Mouse (Mus musculus) gastrocnemius, postnatal 25 days (tissue): ENCODE measurements around the gene 4933428G20Rik. TPM values are rescaled to one million over a fixed set of nuclear protein-coding genes. Genes with fewer than 3 reads are reported as not detected.

Experiments used
- DNase-seq: peaks from one replicate; pipeline ENCODE4 v3.0.0; 2022
- total RNA-seq, 2 experiments: library from RNA; stranded (reverse); gene quantifications; 1 replicate in 1 of 2; 2 replicates in 1 of 2; pipeline ENCODE4 v1.2.3; 2021

4933428G20Rik gene
- total RNA-seq, 2 experiments from 2014 or later, result not detected

GRCm38 (mm10) chr11:97502846-97503245 lies 2.7 kb upstream of the 4933428G20Rik start:
- DNase-seq, result no peak

DNA sequence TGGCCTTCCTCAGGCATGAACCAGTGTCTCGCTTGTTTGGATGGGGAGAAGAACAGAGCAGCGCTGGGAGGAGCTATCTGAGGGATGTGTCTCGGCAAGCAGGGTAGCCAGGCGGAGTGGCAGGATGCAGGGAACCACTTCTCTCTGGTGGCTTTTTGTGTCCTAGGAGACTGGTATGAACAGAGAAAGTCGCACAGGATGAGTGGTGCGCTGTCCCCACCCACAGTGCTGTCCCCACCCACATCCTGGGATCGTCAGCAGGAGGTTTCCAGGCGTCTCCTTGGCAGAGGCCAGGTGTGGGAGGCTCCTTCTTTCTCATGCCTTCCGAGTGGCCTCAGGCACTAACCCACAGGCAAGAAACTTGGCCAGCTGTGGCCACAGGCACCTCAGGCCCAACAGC lies 2.2 kb upstream of the 4933428G20Rik start:
- DNase-seq, result no peak

- DNase-seq, result no peak
These were observed 744 bp upstream of the 4933428G20Rik start for GRCm38 (mm10) chr11:97500720-97501448.

DNA sequence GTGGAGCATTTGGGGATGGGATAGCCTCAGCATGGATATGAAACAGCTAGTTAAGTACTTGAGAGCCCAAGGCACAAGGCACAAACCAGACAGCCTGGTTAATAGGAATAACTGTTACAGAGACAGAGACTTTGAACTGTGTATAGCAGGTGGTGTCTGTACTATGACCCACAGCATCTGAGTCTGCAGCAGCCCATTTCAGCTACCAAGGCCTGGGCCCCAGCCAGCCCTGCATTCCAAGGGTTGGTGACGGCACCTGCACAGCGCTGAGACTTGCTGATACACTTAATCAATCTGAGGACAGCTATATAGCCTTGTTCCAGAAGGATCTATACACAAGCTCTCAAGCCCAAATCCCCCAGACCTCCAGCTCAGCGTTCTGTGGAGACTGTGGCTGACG lies 2.6 kb downstream of the 4933428G20Rik start:
- DNase-seq, result no peak

GRCm38 (mm10) chr11:97492836-97493235 lies 7.3 kb downstream of the 4933428G20Rik start:
- no peak for DNase-seq

GRCm38 (mm10) chr11:97491640-97492039 lies 8.5 kb downstream of the 4933428G20Rik start:
- no peak for DNase-seq

DNA sequence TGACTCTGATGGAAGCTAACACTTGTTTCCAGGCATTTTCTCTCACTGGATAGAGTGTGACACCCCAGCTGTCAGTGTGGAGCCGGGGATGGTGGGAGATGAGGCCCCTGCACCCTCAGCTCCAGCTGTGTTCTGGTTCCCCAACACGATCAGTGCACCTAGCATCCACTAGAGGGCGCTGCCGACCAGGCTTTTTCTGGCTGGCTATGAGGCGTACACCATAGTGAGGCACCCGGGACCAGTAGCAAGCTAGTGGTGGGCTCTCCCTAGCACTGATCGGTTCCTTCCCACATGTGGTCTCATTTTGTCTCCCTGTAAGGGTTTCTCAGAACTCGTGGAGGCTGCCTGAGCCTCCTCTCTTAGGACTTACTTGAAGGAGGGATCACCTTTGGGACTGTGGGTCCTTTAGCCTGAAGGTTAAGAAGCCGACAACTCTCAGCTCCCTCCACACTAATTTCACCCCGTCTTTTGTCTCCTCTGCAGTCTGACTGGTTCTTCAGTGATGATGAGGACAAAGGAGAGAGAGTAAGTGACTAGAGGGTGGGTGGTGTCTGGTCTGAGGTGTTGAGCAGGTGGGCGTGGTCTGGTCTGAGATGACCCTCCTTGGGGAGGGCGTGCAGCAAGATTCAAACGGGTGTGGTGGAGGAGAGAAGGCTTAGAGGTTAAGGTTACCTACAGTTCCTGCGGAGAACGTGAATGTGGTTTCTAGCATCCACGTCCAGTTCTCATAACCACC lies 10.4 kb downstream of the 4933428G20Rik start:
- DNase-seq, result no peak

- no peak for DNase-seq
These were observed 12.5 kb downstream of the 4933428G20Rik start for GRCm38 (mm10) chr11:97487656-97488055.

GRCm38 (mm10) chr11:97485661-97486060 lies 14.5 kb downstream of the 4933428G20Rik start:
- DNase-seq, result no peak

DNA sequence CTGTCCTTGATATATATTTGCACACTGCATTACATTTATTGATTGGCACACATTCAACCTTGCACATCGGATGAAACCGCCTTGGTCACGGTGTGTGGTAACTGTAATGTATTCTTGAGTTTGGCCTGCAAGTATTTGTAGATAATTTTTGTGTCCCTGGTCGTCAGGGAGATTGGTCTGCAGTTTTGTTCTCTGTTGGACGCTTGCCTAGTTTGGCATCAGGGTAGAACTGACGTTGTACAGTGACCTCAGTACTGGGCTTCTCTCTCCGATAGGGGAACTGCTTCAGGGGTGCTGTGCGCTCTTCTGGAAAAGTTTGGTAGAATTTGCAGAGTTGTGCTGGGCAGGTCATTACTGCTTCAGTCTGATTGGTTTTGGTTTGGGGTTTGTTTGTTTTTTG lies 20.3 kb downstream of the 4933428G20Rik start:
- DNase-seq, result no peak

- no peak for DNase-seq
These were observed 21.1 kb downstream of the 4933428G20Rik start for GRCm38 (mm10) chr11:97479085-97479484.

DNA sequence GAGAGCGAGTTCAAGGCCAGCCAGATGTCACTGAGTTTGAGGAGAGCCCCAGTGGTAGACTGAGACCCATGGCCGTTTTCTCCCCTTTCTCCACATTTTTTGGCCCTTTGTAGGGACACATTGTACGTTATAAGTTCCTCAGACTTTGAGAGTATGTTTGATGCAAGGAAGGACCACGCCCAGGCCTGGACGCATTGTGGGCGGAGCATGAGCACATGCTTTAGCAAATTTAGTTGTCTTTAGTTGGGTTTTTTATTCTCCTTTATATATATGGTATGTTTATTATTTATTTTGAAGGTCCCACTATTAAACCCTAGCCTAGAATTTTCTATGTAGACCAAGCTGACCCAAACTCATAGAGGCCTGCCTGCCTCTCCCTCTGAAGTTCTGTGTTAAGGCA lies 21.8 kb downstream of the 4933428G20Rik start:
- no peak for DNase-seq

DNA sequence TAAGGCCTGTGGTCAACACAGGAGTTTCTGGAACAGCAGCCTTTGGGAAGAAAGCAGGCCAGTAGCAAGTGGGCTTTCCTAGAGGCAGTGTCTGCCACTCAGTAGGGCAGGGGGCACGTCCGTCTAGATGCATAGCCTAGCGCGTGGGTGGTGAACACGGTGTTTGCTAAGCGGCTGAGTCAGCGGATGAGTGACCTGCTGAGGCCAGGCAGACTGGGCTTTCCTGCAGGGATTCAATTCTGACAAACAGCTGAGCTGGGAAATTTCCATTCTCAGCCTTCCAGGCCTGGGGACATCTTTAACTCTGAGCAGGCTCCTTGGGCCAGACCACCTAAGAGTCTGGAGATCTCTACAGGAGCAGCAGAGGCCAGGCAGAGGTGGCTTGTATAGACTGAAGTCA lies 22.7 kb downstream of the 4933428G20Rik start:
- DNase-seq, result no peak

GRCm38 (mm10) chr11:97476334-97477095 lies 23.6 kb downstream of the 4933428G20Rik start:
- no peak for DNase-seq

- no peak for DNase-seq
These were observed 28.9 kb downstream of the 4933428G20Rik start for GRCm38 (mm10) chr11:97471276-97471675.

DNA sequence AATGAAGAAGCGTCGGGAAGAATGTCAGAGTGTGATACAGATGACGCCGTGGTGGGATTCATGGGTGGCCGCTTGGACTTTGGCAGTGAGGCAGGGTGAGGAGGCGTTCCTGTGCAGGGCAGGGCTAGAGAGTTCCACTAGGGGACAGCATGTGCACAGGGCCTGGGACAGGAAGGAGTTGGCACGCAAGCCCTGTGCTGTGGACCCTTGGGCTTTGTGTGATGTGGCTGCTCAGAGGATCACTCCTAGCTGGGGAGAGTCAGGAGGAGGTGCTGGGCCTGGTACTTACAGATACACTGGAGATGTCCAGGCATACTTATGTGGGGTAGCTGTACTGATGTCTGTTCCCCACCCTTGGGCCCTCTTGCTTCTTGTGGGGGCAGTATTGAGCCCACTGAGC lies 30.3 kb downstream of the 4933428G20Rik start:
- DNase-seq, result no peak

DNA sequence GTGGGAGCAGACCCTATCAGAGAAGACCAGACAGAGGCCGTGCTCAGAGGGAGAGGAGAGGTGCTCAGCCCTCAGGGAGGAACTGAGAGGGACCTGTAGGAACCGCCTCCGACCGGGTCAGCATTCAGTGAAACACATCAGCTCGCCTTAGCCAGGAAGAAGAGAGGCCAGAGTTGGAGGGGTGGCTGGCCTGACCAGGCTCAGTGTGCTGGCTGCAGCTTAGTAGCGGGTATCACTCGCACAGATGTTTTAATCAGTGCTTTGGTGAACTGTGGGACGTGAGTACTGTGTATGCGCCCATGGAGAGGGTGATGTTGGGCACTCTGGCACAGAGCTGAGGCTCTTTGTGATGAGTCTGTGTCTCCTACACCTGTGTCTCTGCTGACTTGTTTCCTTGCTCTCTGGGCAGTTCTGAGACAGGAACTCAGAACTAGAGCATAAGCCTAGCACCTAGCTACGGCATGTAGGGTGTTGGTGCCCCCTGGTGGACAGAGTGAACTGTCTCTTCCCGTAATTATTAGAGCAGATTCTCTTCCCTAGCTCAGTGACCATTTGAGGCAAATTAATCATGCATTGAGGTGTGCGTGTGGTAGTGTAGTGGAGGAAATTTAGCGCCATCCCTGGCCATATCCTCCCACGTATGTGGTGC lies 31.4 kb downstream of the 4933428G20Rik start:
- peak; percentile 54 for DNase-seq

DNA sequence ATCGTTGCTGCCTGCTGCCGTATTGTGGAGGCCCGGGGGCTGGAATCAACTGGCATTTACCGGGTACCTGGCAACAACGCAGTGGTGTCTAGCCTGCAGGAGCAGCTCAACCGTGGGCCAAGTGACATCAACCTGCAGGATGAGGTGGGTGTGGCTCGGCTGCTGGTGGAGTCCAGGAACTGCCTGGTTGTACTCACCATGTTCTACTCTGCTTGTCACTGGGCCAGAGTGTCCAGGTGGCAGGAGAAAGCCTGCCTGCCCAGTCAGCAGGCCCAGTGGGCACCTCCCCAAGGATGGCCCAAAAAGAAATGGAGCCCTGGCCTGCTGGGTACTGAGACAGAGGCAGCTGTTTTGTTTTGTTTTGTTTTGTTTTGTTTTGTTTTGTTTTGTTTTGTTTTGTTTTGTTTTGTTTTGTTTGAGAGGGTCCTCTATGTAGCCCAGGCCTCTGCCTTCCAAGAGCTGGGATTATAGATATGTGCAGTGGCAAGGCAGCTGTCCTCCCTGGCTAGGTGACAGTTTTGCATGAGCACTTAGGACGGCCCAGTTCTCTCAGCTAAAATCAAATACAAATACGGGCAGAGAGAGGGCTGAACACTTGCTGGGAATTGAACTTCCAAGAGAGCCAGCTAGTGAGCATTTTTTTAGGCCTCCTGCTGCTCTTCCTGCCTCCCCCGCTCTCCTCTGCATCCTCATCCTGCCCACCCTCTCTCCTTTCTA lies 33.5 kb downstream of the 4933428G20Rik start:
- DNase-seq, result peak; percentile 61

DNA sequence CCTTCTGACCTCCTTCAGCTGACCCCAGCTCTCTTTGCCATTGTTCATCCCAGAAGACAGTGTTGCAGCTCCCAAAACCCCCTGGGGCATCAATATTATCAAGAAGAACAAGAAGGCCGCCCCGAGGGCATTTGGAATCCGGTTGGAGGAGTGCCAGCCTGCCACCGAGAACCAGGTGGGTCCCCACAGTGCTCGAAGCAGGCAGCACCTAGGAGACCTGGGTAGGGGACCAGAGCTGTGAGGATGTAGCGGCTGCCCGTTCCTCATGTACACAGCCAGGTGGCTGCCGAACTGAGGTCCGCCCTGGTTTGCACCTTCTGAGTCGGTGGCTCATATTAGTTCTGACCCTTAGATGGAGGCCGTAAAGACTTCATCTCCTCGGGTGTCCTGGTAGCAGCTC lies 34.2 kb downstream of the 4933428G20Rik start:
- no peak for DNase-seq

- peak; percentile 65 for DNase-seq
These were observed 36.1 kb downstream of the 4933428G20Rik start for GRCm38 (mm10) chr11:97463991-97464390.

DNA sequence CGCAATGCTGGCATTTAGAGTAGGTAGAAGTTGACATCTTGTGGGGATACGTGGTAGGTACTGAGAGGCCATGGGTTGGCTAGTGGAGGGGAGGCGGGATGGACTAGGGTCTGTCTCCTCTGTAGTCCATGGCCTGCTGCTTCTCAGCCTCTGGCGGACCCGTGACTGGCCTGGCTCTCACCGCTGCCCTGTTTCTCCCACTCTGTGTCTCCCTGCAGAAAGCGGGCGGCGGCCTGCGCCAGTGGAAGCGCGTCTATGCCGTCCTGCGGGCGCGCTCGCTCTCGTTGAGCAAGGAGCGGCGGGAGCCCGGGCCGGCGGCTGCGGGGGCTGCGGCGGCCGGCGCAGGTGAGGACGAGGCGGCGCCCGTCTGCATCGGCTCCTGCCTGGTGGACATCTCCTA lies 37.0 kb downstream of the 4933428G20Rik start:
- no peak for DNase-seq

- no peak for DNase-seq
These were observed 37.6 kb downstream of the 4933428G20Rik start for GRCm38 (mm10) chr11:97462538-97462937.
